Mouse (Mus musculus) thymus, postnatal 4 days (tissue): ENCODE results near the gene Eps15l1.
A peak's percentile ranks its signal among the peaks of the same experiment; 100 is the strongest.

Source experiments
- DNase-seq: peaks from one replicate; pipeline ENCODE4 v3.0.0; 2021

The Eps15l1 gene

GRCm38 (mm10) chr8:72421362-72422335, at the start of gene Eps15l1:
TSS of gene Eps15l1 (minus strand) at chr8:72421460.
- peak; percentile 100 for DNase-seq

- no peak for DNase-seq
These were observed 49.4 kb upstream of the Eps15l1 start for GRCm38 (mm10) chr8:72470684-72471083.

- DNase-seq = no peak
These were observed 48.7 kb upstream of the Eps15l1 start for GRCm38 (mm10) chr8:72469984-72470383.

- no peak for DNase-seq
These were observed 48.0 kb upstream of the Eps15l1 start for GRCm38 (mm10) chr8:72469243-72469642.

- no peak for DNase-seq
These were observed 43.0 kb upstream of the Eps15l1 start for GRCm38 (mm10) chr8:72464211-72464610.

- no peak for DNase-seq
These were observed 38.7 kb upstream of the Eps15l1 start for GRCm38 (mm10) chr8:72459881-72460533.

- DNase-seq = no peak
These were observed 37.2 kb upstream of the Eps15l1 start for GRCm38 (mm10) chr8:72458457-72458856.

- no peak for DNase-seq
These were observed 36.5 kb upstream of the Eps15l1 start for GRCm38 (mm10) chr8:72457806-72458205.

GRCm38 (mm10) chr8:72455317-72455716, 34.1 kb upstream of the Eps15l1 start:
- DNase-seq = no peak

- no peak for DNase-seq
These were observed 32.6 kb upstream of the Eps15l1 start for GRCm38 (mm10) chr8:72453904-72454303.

- DNase-seq = no peak
These were observed 30.3 kb upstream of the Eps15l1 start for GRCm38 (mm10) chr8:72451516-72451915.

- DNase-seq = no peak
These were observed 23.8 kb upstream of the Eps15l1 start for GRCm38 (mm10) chr8:72445071-72445470.

- no peak for DNase-seq
These were observed 22.7 kb upstream of the Eps15l1 start for GRCm38 (mm10) chr8:72443994-72444350.

GRCm38 (mm10) chr8:72443338-72443993, 22.2 kb upstream of the Eps15l1 start, which contains the start of the genes Calr3 and 1700030K09Rik:
TSS of gene Calr3 (minus strand) at chr8:72443870.
TSS of gene 1700030K09Rik (plus strand) at chr8:72443880.
- DNase-seq = peak; percentile 98

- DNase-seq = no peak
These were observed 17.2 kb upstream of the Eps15l1 start for GRCm38 (mm10) chr8:72438248-72439015.

- no peak for DNase-seq
These were observed 13.7 kb upstream of the Eps15l1 start for GRCm38 (mm10) chr8:72434952-72435351.

GRCm38 (mm10) chr8:72429676-72430075, 8.4 kb upstream of the Eps15l1 start:
- peak; percentile 75 for DNase-seq

- no peak for DNase-seq
These were observed 1.7 kb upstream of the Eps15l1 start for GRCm38 (mm10) chr8:72422926-72423325.

GRCm38 (mm10) chr8:72420571-72421361, 494 bp downstream of the Eps15l1 start:
- DNase-seq = peak; percentile 77

- no peak for DNase-seq
These were observed 3.2 kb downstream of the Eps15l1 start for GRCm38 (mm10) chr8:72418073-72418472.

- no peak for DNase-seq
These were observed 6.0 kb downstream of the Eps15l1 start for GRCm38 (mm10) chr8:72415252-72415651.

- no peak for DNase-seq
These were observed 7.4 kb downstream of the Eps15l1 start for GRCm38 (mm10) chr8:72413839-72414238.
